Mouse (Mus musculus) intestine, postnatal 0 days (tissue): Measurements from ENCODE around the gene Sugt1. TPM values are rescaled to one million over a fixed set of nuclear protein-coding genes. Genes with fewer than 3 reads are reported as not detected.

Source experiments
- ATAC-seq: fragments of 200-750 bp; cut with Nextera tagmentation; 2 replicates; pipeline ENCODE4 v1.8.0; 2017; ENCODE audit warnings: mild to moderate bottlenecking, moderate TSS enrichment, moderate library complexity
- H3K27ac ChIP-seq: fragments of 300-500 bp; sonication (generic); 2 replicates; pipeline ENCODE4 v1.5.1; 2014; ENCODE audit warnings: mild to moderate bottlenecking, low read depth, low read length, moderate library complexity
- H3K27me3 ChIP-seq: fragments of 300-500 bp; sonication (generic); replicated peaks from 2 replicates; pipeline ENCODE4 v1.6.1; 2014; ENCODE audit warnings: low read length, mixed read lengths; ENCODE audit not compliant: control insufficient read depth, insufficient read depth
- H3K36me3 ChIP-seq: fragments of 300-500 bp; sonication (generic); 2 replicates; pipeline ENCODE4 v1.6.1; 2014; ENCODE audit warnings: mild to moderate bottlenecking, moderate library complexity; ENCODE audit not compliant: control insufficient read depth, insufficient read depth
- H3K4me1 ChIP-seq: fragments of 300-500 bp; sonication (generic); replicated peaks from 2 replicates; pipeline ENCODE4 v1.6.1; 2014; ENCODE audit warnings: antibody characterized with exemption, low read length, mixed read lengths; ENCODE audit not compliant: control insufficient read depth, insufficient read depth
- H3K4me2 ChIP-seq: fragments of 300-500 bp; sonication (generic); replicated peaks from 2 replicates; pipeline ENCODE4 v1.6.1; 2014; ENCODE audit warnings: low read depth, mild to moderate bottlenecking, moderate library complexity
- H3K4me3 ChIP-seq: fragments of 300-500 bp; sonication (generic); 2 replicates; pipeline ENCODE4 v1.5.1; 2014; ENCODE audit warnings: low read depth, low read length
- H3K9ac ChIP-seq: fragments of 300-500 bp; sonication (generic); 2 replicates; pipeline ENCODE4 v1.6.1; 2014; ENCODE audit warnings: mild to moderate bottlenecking, low read depth, low read length
- H3K9me3 ChIP-seq: fragments of 300-500 bp; sonication (generic); 2 replicates; pipeline ENCODE4 v1.6.1; 2016; ENCODE audit warnings: mixed run types; ENCODE audit not compliant: control insufficient read depth
- CTCF ChIP-seq: sonication (generic); IDR thresholded peaks from 2 replicates; pipeline ENCODE4 v1.5.1; 2016; ENCODE audit warnings: low read depth, mild to moderate bottlenecking, control low read depth, antibody characterized with exemption, moderate library complexity
- WGBS: fragments of 180-500 bp; shearing (Covaris S2); extraction: QIAGEN DNeasy Blood & Tissue Kit; methylation state at CpG from one replicate; pipeline ENCODE4 v1.1.7; 2014; 5-methylcytosine and 5-hydroxymethylcytosine counted together
- polyA plus RNA-seq: library from polyadenylated mRNA; unstranded; fragments of >200 nt; fragmentation: Nextera tagmentation; extraction: Ambion mirVana; gene quantifications from 2 replicates; pipeline ENCODE4 v1.2.1, GENCODE M21; 2015

Sugt1 gene
- polyA plus RNA-seq, 1 experiment from 2014 or later, result 81.3 TPM

GRCm38 (mm10) chr14:79661005-79661917 lies 73.8 kb downstream of the Sugt1 start:
- Histone ChIP-seq H3K4me1 (no peaks in the 10 kb centered on the region), H3K4me2 (peak overlapping the region; percentile 61), H3K27ac (no peak overlapping the region), H3K36me3 (no peaks in the 10 kb centered on the region), H3K9me3 (no peaks in the 10 kb centered on the region), H3K27me3 (no peaks in the 10 kb centered on the region), H3K4me3 (peak overlapping the region; percentile 23; the same call in 1 of the 2 replicates), H3K9ac (no peak overlapping the region)
- 16% methylated on average over 33 of the region's 33 CpGs for WGBS
- ATAC-seq, result peak; percentile 77
- TF ChIP-seq CTCF, result peak; percentile 94

DNA sequence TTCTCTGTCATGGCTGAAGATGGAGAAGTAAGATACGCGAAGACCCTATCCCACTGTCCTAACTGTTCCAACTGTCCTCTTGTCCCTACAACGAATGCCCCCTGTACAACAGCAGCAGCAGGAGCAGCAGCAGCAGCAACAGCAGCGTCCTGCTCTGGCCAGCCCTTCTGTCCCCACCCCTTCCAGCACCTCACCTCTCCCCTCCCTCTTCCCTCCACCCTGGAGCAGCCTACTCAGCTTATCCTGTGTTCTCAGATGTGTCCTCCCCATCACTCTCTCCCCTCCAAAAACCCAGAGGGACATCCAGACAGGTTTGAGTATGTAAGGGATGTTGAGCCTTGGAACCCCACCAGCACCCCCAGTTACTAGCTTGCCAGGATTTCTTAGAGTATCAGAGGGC lies 74.5 kb downstream of the Sugt1 start, which contains the start of gene Cnmd:
TSS of gene Cnmd (minus strand) at position 170 of the 400 bp plus-strand sequence.
- no peaks in the 10 kb centered on the region for H3K4me1 ChIP-seq
- no peak for TF ChIP-seq CTCF
- no peak within 1 kb of the TSS for H3K27ac ChIP-seq
- H3K9me3 ChIP-seq, result no peaks in the 10 kb centered on the region
- WGBS, result 65% methylated on average over 4 of the region's 4 CpGs
- H3K4me2 ChIP-seq, result peak within 1 kb of the TSS; percentile 61
- no peak within 1 kb of the TSS for H3K9ac ChIP-seq
- H3K4me3 ChIP-seq, result peak within 1 kb of the TSS; percentile 23; the same call in 1 of the 2 replicates
- no peaks in the 10 kb centered on the region for H3K36me3 ChIP-seq
- ATAC-seq, result no peak
- no peaks in the 10 kb centered on the region for H3K27me3 ChIP-seq

DNA sequence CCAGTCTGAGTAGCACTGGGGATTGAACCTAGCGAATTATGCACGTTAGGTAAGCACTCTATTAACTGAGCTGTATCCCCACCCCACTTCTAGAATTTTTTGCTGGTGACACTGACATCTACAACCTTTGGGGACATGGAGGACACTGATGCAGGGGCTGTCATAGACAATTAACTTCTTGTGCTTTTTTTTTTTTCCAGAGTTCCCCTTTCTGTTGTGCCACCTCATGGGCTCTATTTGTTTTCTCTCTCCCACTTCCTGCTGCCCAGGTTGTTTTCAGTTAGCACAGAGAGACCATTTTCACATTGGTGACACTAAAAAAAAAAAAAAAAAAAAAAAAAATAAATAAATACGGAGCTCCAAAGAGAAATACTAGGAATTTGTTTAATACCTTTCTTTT lies 83.5 kb downstream of the Sugt1 start:
- ATAC-seq, result no peak
- 92% methylated on average over 3 of the region's 3 CpGs for WGBS
- Histone ChIP-seq H3K9me3 (no peaks in the 10 kb centered on the region), H3K27me3 (no peaks in the 10 kb centered on the region), H3K36me3 (no peaks in the 10 kb centered on the region), H3K4me1 (no peaks in the 10 kb centered on the region), H3K27ac (no peak overlapping the region), H3K4me2 (no peak overlapping the region), H3K9ac (no peak overlapping the region), H3K4me3 (no peak overlapping the region)
- no peak for TF ChIP-seq CTCF

DNA sequence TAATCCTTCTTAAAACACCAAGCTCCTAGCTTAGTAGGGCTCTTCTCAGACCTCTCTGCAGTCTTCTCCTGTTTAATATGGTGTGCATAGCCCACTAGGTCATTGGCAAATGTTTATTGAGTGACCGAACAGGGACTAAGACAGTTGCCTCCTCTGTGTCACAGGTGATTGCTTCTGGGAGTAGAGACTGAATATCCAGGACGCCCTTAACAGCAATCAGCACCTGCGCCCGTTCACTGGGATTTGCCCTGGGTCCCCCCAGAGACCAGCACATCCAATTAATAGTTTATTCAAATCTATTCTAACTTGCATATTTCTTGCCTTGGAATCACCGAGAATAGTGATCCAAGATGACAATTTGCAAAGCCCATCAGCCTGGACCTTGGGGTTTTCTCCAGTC lies 85.1 kb downstream of the Sugt1 start:
- no peak for TF ChIP-seq CTCF
- Histone ChIP-seq H3K9me3 (no peaks in the 10 kb centered on the region), H3K36me3 (no peaks in the 10 kb centered on the region), H3K4me2 (no peak overlapping the region), H3K4me1 (no peaks in the 10 kb centered on the region), H3K27ac (no peak overlapping the region), H3K27me3 (no peaks in the 10 kb centered on the region), H3K9ac (no peak overlapping the region), H3K4me3 (no peak overlapping the region)
- no peak for ATAC-seq
- WGBS, result 87% methylated on average over 5 of the region's 5 CpGs

GRCm38 (mm10) chr14:79673083-79674013 lies 85.9 kb downstream of the Sugt1 start:
- no peak overlapping the region for H3K9ac ChIP-seq
- TF ChIP-seq CTCF, result no peak
- no peaks in the 10 kb centered on the region for H3K4me1 ChIP-seq
- no peaks in the 10 kb centered on the region for H3K36me3 ChIP-seq
- no peak overlapping the region for H3K4me3 ChIP-seq
- WGBS, result 51% methylated on average over 17 of the region's 17 CpGs
- H3K27me3 ChIP-seq, result no peaks in the 10 kb centered on the region
- no peaks in the 10 kb centered on the region for H3K9me3 ChIP-seq
- no peak overlapping the region for H3K27ac ChIP-seq
- no peak overlapping the region for H3K4me2 ChIP-seq
- no peak for ATAC-seq
